ENCODE assay signal across 1 mouse cellular context in the genomic region with DNA sequence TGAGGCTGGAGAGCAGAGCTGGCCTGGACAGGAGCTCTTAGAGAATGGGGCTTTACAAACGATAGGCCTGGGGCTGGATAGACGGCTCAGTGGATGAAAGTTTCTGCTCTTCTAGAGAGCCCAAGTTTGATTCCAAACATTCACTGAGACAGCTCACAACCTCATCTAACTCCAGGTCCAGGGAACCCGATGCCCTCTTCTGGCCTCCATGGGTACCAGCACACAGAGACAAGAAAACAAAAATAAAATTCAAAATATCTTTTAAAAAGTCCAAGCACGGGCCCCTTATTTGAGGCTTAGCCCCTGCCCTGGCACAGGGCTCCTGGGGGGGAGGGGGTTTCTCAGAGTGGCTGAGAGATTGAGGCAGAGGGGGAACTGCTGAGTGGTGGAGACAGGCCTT.
TF ChIP-seq lines count a peak whose summit lies in the region.

No protein-coding gene starts in this region.

TF ChIP-seq in CH12.LX, 34 proteins besides CTCF, POLR2A, EP300 and RAD21:
- TF ChIP-seq TBP (conservative IDR thresholded peaks at IDR 0.05; ENCODE audit: low read depth, low read length) (no peak), SMC3 (IDR thresholded peaks at IDR 0.05; ENCODE audit: low read depth, low read length) (peak; percentile 30)
